ENCODE assay signal across 30 mouse cellular contexts in the genomic region with DNA sequence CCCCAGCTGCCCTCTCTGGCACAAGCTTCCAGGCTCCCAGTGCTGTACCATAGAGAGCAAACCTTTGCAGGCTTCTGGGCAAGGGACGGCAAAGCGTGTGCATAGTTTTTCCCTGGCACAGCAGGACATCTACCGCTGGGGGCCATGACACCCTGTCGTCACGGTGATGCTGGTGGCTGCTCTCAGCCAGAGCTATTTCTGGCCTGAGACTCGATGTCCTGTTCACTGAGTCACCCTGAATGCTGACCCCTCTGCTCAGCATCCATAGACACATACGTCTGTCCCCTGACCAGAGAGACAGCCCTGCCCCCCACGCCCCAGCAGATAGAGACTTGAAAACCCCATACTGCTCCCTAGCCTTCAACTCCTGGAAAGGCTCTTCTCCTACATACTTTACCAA. TPM values are rescaled to one million over a fixed set of nuclear protein-coding genes. Genes with fewer than 3 reads are reported as not detected.
A peak's percentile ranks its signal among the peaks of the same experiment; 100 is the strongest.
DNase-seq lines count a peak whose midpoint lies in the region; ATAC-seq and TF ChIP-seq lines count a peak whose summit lies in the region.
"Had no signal": no experiment of that assay in that cellular context is flagged by ENCODE, and none has a peak within 500 bp of the region (broad histone marks: within the 10 kb centered on the region; RNA-seq: fewer than 3 reads in every experiment).

No protein-coding gene starts in this region.

- peaks cover 65% of the 10 kb centered on the region for H3K27me3 ChIP-seq in heart, embryonic 10.5 days (ENCODE audit: insufficient read depth, poor library complexity, severe bottlenecking)
- H3K27me3 ChIP-seq in heart, adult 2 months (ENCODE audit: control insufficient read depth, insufficient read depth, low read length): no peaks in the 10 kb centered on the region
- H3K27me3 ChIP-seq in heart, embryonic 12.5 days (replicated peaks): peaks cover 33% of the 10 kb centered on the region
- H3K27me3 ChIP-seq in heart, embryonic 16.5 days (ENCODE audit: control insufficient read depth, insufficient read depth, low read length): peaks cover 15% of the 10 kb centered on the region
- H3K27me3 ChIP-seq in hindbrain, embryonic 13.5 days: peaks cover 52% of the 10 kb centered on the region
- 0 out of 2 replicates have a peak, but pooled peaks cover 2% of the 10 kb centered on the region for H3K27me3 ChIP-seq in hindbrain, embryonic 14.5 days (ENCODE audit: control insufficient read depth, insufficient read depth, low read length)

- peak overlapping the region; percentile 24 for H3K4me2 ChIP-seq in heart, embryonic 12.5 days
- H3K4me2 ChIP-seq in heart, embryonic 16.5 days (ENCODE audit: low read depth, low read length): no peak overlapping the region
- no peak overlapping the region for H3K4me2 ChIP-seq in hindbrain, embryonic 13.5 days
- no peak overlapping the region for H3K4me2 ChIP-seq in hindbrain, embryonic 14.5 days (replicated peaks)
- H3K4me2 ChIP-seq: embryonic facial prominence, embryonic 13.5 days; embryonic facial prominence, embryonic 15.5 days; forebrain, embryonic 12.5 days had no signal

- DNase-seq in heart, embryonic 10.5 days (ENCODE audit: low spot score): no peak
- DNase-seq in heart, adult 2 months: no peak
- DNase-seq in heart, postnatal 10 days: no peak
- DNase-seq in heart, postnatal 36 days: no peak
- no peak for DNase-seq in hindbrain, embryonic 14.5 days (ENCODE audit: low spot score)
- DNase-seq: adrenal gland, adult 2 months; adrenal gland, postnatal 10 days; adrenal gland, postnatal 25 days; cerebellum, adult 11 months; cerebellum, adult 18-20 months; cerebellum, adult 8-10 months; cerebellum, adult 9-11 months; cerebellum, postnatal 14 days; cerebellum, postnatal 36 days; embryo, embryonic 11 days had no signal

- no peak for TF ChIP-seq CTCF in heart, adult 2 months (IDR thresholded peaks at IDR 0.05)

- no peak overlapping the region for H3K9ac ChIP-seq in heart, adult 2 months (ENCODE audit: low read depth, low read length)
- H3K9ac ChIP-seq in heart, embryonic 12.5 days: no peak overlapping the region
- no peak overlapping the region for H3K9ac ChIP-seq in heart, embryonic 16.5 days (ENCODE audit: low read length)
- H3K9ac ChIP-seq in hindbrain, embryonic 13.5 days: 0 out of 2 replicates have a peak overlapping the region, but pooled peaks have one; percentile 24
- no peak overlapping the region for H3K9ac ChIP-seq in hindbrain, embryonic 14.5 days
- H3K9ac ChIP-seq: embryonic facial prominence, embryonic 13.5 days; embryonic facial prominence, embryonic 15.5 days; forebrain, embryonic 12.5 days had no signal

- TF ChIP-seq EP300 in heart, adult 2 months (IDR thresholded peaks at IDR 0.05; ENCODE audit: insufficient read depth, low read depth, low read length): no peak

- H3K79me2 ChIP-seq in heart, adult 2 months (replicated peaks; ENCODE audit: control insufficient read depth, insufficient read depth, low read length): no peaks in the 10 kb centered on the region

- peak overlapping the region; percentile 80 for H3K27ac ChIP-seq in heart, embryonic 10.5 days
- H3K27ac ChIP-seq in heart, adult 2 months: no peak overlapping the region
- peak overlapping the region; percentile 67 for H3K27ac ChIP-seq in heart, embryonic 12.5 days (ENCODE audit: poor library complexity, severe bottlenecking)
- no peak overlapping the region for H3K27ac ChIP-seq in heart, embryonic 16.5 days (ENCODE audit: low read length)
- no peak overlapping the region for H3K27ac ChIP-seq in hindbrain, embryonic 13.5 days
- H3K27ac ChIP-seq in hindbrain, embryonic 14.5 days: no peak overlapping the region
- H3K27ac ChIP-seq: embryonic facial prominence, embryonic 13.5 days; embryonic facial prominence, embryonic 15.5 days; forebrain, embryonic 10.5 days; forebrain, embryonic 12.5 days had no signal

- H3K9me3 ChIP-seq in heart, embryonic 10.5 days: no peaks in the 10 kb centered on the region
- no peaks in the 10 kb centered on the region for H3K9me3 ChIP-seq in heart, embryonic 12.5 days (replicated peaks)
- H3K9me3 ChIP-seq in heart, embryonic 16.5 days (replicated peaks; ENCODE audit: control insufficient read depth, low read length): no peaks in the 10 kb centered on the region
- no peaks in the 10 kb centered on the region for H3K9me3 ChIP-seq in hindbrain, embryonic 13.5 days
- H3K9me3 ChIP-seq in hindbrain, embryonic 14.5 days (ENCODE audit: control insufficient read depth, low read length): no peaks in the 10 kb centered on the region
- H3K9me3 ChIP-seq: embryonic facial prominence, embryonic 13.5 days; embryonic facial prominence, embryonic 15.5 days; forebrain, embryonic 10.5 days; forebrain, embryonic 12.5 days had no signal

- TF ChIP-seq POLR2A in heart, adult 2 months (IDR thresholded peaks at IDR 0.05; ENCODE audit: insufficient read depth, low read depth, low read length): no peak

- ATAC-seq in heart, embryonic 12.5 days (ENCODE audit: insufficient number of reproducible peaks, low FRiP score): peak; percentile 19; the same call in 1 of the 2 replicates
- 0 out of 2 replicates have a peak, but pooled peaks have one; percentile 11 for ATAC-seq in heart, embryonic 16.5 days (replicated peaks; ENCODE audit: extremely low read depth, insufficient read depth, low FRiP score)
- ATAC-seq in hindbrain, embryonic 13.5 days (ENCODE audit: low FRiP score): no peak
- no peak for ATAC-seq in hindbrain, embryonic 14.5 days (ENCODE audit: low FRiP score)
- ATAC-seq: forebrain, embryonic 14.5 days had no signal

- H3K4me3 ChIP-seq in heart, embryonic 10.5 days: no peak overlapping the region
- no peak overlapping the region for H3K4me3 ChIP-seq in heart, adult 2 months
- no peak overlapping the region for H3K4me3 ChIP-seq in heart, embryonic 12.5 days
- no peak overlapping the region for H3K4me3 ChIP-seq in heart, embryonic 16.5 days (ENCODE audit: low read length)
- no peak overlapping the region for H3K4me3 ChIP-seq in hindbrain, embryonic 13.5 days
- no peak overlapping the region for H3K4me3 ChIP-seq in hindbrain, embryonic 14.5 days (replicated peaks; ENCODE audit: low read length)
- H3K4me3 ChIP-seq: embryonic facial prominence, embryonic 13.5 days; embryonic facial prominence, embryonic 15.5 days; erythroblast, embryonic 14.5 days; forebrain, embryonic 10.5 days; forebrain, embryonic 12.5 days had no signal

- no peaks in the 10 kb centered on the region for H3K36me3 ChIP-seq in heart, embryonic 10.5 days
- no peaks in the 10 kb centered on the region for H3K36me3 ChIP-seq in heart, adult 2 months (ENCODE audit: control insufficient read depth, insufficient read depth, low read length)
- no peaks in the 10 kb centered on the region for H3K36me3 ChIP-seq in heart, embryonic 12.5 days
- H3K36me3 ChIP-seq in heart, embryonic 16.5 days (ENCODE audit: control insufficient read depth, insufficient read depth): no peaks in the 10 kb centered on the region
- H3K36me3 ChIP-seq in hindbrain, embryonic 13.5 days: no peaks in the 10 kb centered on the region
- H3K36me3 ChIP-seq in hindbrain, embryonic 14.5 days (replicated peaks; ENCODE audit: control insufficient read depth, insufficient read depth): no peaks in the 10 kb centered on the region
- H3K36me3 ChIP-seq: embryonic facial prominence, embryonic 13.5 days; embryonic facial prominence, embryonic 15.5 days; forebrain, embryonic 10.5 days; forebrain, embryonic 12.5 days had no signal

- intact Hi-C loops in heart, adult 2 months (cut with DNase I): no loop called here
- intact Hi-C loops in heart, postnatal 10 days (cut with DNase I): no loop called here
- intact Hi-C loops in heart, postnatal 36 days (cut with DNase I): no loop called here

- WGBS in heart, embryonic 10.5 days: 40% methylated on average over 8 of the region's 8 CpGs
- 39% methylated on average over 8 of the region's 8 CpGs for WGBS in heart, adult 2 months
- 40% methylated on average over 8 of the region's 8 CpGs for WGBS in heart, embryonic 12.5 days
- WGBS in heart, embryonic 16.5 days: 26% methylated on average over 8 of the region's 8 CpGs
- WGBS in hindbrain, embryonic 13.5 days: 42% methylated on average over 8 of the region's 8 CpGs
- 33% methylated on average over 8 of the region's 8 CpGs for whole genome bisulfite sequencing in hindbrain, embryonic 14.5 days

- H3K4me1 ChIP-seq in heart, embryonic 10.5 days: peaks cover 72% of the 10 kb centered on the region
- no peaks in the 10 kb centered on the region for H3K4me1 ChIP-seq in heart, adult 2 months (ENCODE audit: control insufficient read depth, insufficient read depth, low read length)
- peaks cover 31% of the 10 kb centered on the region for H3K4me1 ChIP-seq in heart, embryonic 12.5 days (replicated peaks)
- H3K4me1 ChIP-seq in heart, embryonic 16.5 days (ENCODE audit: control insufficient read depth, insufficient read depth, low read length): peaks cover 13% of the 10 kb centered on the region
- H3K4me1 ChIP-seq in hindbrain, embryonic 13.5 days (replicated peaks): no peaks in the 10 kb centered on the region; the same call in 1 of the 2 replicates
- no peaks in the 10 kb centered on the region for H3K4me1 ChIP-seq in hindbrain, embryonic 14.5 days (replicated peaks; ENCODE audit: control insufficient read depth, insufficient read depth, low read length)
- H3K4me1 ChIP-seq: forebrain, embryonic 12.5 days had no signal

RNA-seq across cellular contexts. Expression of gene Sstr5, which starts 16.9 kb away (rescaled TPM):
- 1.1 and 1.5 TPM in 2 replicates for polyA plus RNA-seq in heart, embryonic 10.5 days (2016; fragmentation: Nextera tagmentation; extraction: Ambion mirVana)
- not detected for total RNA-seq in heart, adult 2 months (2021)
- polyA plus RNA-seq in heart, adult 2 months (2012; rRNA removed): not detected in 2 replicates
- polyA plus RNA-seq in heart, embryonic 12.5 days (2016; fragmentation: Nextera tagmentation; extraction: Ambion mirVana): 0.63 and 0.67 TPM in 2 replicates
- not detected for total RNA-seq in heart, postnatal 10 days (2021)
- 0.07 and 0.12 TPM in 2 replicates for polyA plus RNA-seq in heart, embryonic 16.5 days (2015; fragmentation: Nextera tagmentation; extraction: Ambion mirVana)
- total RNA-seq in heart, postnatal 36 days (2021): not detected
- 0.38 and 0.45 TPM in 2 replicates for polyA plus RNA-seq in hindbrain, embryonic 13.5 days (2015; fragmentation: Nextera tagmentation; extraction: Ambion mirVana)
- polyA plus RNA-seq in hindbrain, embryonic 14.5 days (2014; fragmentation: Nextera tagmentation; extraction: Ambion mirVana): 0.47 and 0.76 TPM in 2 replicates
- total RNA-seq: common myeloid progenitor, adult 5-6 weeks; MEL had no signal
- polyA plus RNA-seq: C2C12; erythroblast, embryonic 14.5 days; forebrain, embryonic 10.5 days had no signal

RNA-seq across cellular contexts. Expression of gene Tekt4, which starts 25.7 kb away (rescaled TPM):
- 0.55 and 0.84 TPM in 2 replicates for polyA plus RNA-seq in heart, embryonic 10.5 days (2016; fragmentation: Nextera tagmentation; extraction: Ambion mirVana)
- total RNA-seq in heart, adult 2 months (2021): not detected
- polyA plus RNA-seq in heart, adult 2 months (2012; rRNA removed): 0.61 and 1.2 TPM in 2 replicates
- 0.45 and 0.54 TPM in 2 replicates for polyA plus RNA-seq in heart, embryonic 12.5 days (2016; fragmentation: Nextera tagmentation; extraction: Ambion mirVana)
- total RNA-seq in heart, postnatal 10 days (2021): not detected
- polyA plus RNA-seq in heart, embryonic 16.5 days (2015; fragmentation: Nextera tagmentation; extraction: Ambion mirVana): 0.81 and 1.5 TPM in 2 replicates
- under 1 TPM in 1 of 2 experiments, not detected in 1; 0.47 TPM for total RNA-seq in heart, postnatal 36 days (2021)
- polyA plus RNA-seq in hindbrain, embryonic 13.5 days (2015; fragmentation: Nextera tagmentation; extraction: Ambion mirVana): 1.1 and 2.0 TPM in 2 replicates
- 1.2 and 2.4 TPM in 2 replicates for polyA plus RNA-seq in hindbrain, embryonic 14.5 days (2014; fragmentation: Nextera tagmentation; extraction: Ambion mirVana)
- total RNA-seq: adrenal gland, postnatal 10 days; adrenal gland, postnatal 25 days; adrenal gland, postnatal 4 days; common myeloid progenitor, adult 5-6 weeks; ES-E14; MEL had no signal
- polyA plus RNA-seq: C2C12; embryonic facial prominence, embryonic 11.5 days; embryonic facial prominence, embryonic 13.5 days; erythroblast, embryonic 14.5 days; forebrain, embryonic 10.5 days had no signal

RNA-seq across cellular contexts. Expression of gene Cacna1h, which starts 46.6 kb away (rescaled TPM):
- polyA plus RNA-seq in heart, embryonic 10.5 days (2016; fragmentation: Nextera tagmentation; extraction: Ambion mirVana): 11.1 and 11.8 TPM in 2 replicates
- 1 to 10 TPM; 4.5 to 5.5 TPM for total RNA-seq in heart, adult 2 months (2021)
- polyA plus RNA-seq in heart, adult 2 months (2012; rRNA removed): 20.4 and 23.2 TPM in 2 replicates
- 13.5 and 16.3 TPM in 2 replicates for polyA plus RNA-seq in heart, embryonic 12.5 days (2016; fragmentation: Nextera tagmentation; extraction: Ambion mirVana)
- total RNA-seq in heart, postnatal 10 days (2021): 1 to 10 TPM; 7.9 to 8.4 TPM
- polyA plus RNA-seq in heart, embryonic 16.5 days (2015; fragmentation: Nextera tagmentation; extraction: Ambion mirVana): 4.5 and 5.4 TPM in 2 replicates
- 1 to 10 TPM; 5.4 to 6.5 TPM for total RNA-seq in heart, postnatal 36 days (2021)
- polyA plus RNA-seq in hindbrain, embryonic 13.5 days (2015; fragmentation: Nextera tagmentation; extraction: Ambion mirVana): 9.7 and 10.2 TPM in 2 replicates
- polyA plus RNA-seq in hindbrain, embryonic 14.5 days (2014; fragmentation: Nextera tagmentation; extraction: Ambion mirVana): 10.6 and 14.1 TPM in 2 replicates
- polyA plus RNA-seq: C2C12 had no signal

Comparison
In these comparisons a context has a peak if more than half of its experiments do, and no peak if none do; other contexts are left out.
1. H3K27ac ChIP-seq: peak in heart, embryonic 10.5 days (single experiment) and heart, embryonic 12.5 days (single experiment); none in heart, adult 2 months (single experiment), heart, embryonic 16.5 days (single experiment), hindbrain, embryonic 13.5 days (single experiment) and hindbrain, embryonic 14.5 days (single experiment).
2. ATAC-seq: peak in heart, embryonic 12.5 days (single experiment) and heart, embryonic 16.5 days (single experiment); none in hindbrain, embryonic 13.5 days (single experiment) and hindbrain, embryonic 14.5 days (single experiment).